Mouse (Mus musculus): ENCODE measurements around the gene Nos2. TPM values are rescaled to one million over a fixed set of nuclear protein-coding genes. Genes with fewer than 3 reads are reported as not detected.
"Not testable (repeated sequence)": the region's sequence is repeated elsewhere in the genome, so short reads cannot be mapped to it uniquely, and the experiment has no call there.

The Nos2 gene
- polyA plus RNA-seq, 1 experiment = 0.06 TPM

DNA sequence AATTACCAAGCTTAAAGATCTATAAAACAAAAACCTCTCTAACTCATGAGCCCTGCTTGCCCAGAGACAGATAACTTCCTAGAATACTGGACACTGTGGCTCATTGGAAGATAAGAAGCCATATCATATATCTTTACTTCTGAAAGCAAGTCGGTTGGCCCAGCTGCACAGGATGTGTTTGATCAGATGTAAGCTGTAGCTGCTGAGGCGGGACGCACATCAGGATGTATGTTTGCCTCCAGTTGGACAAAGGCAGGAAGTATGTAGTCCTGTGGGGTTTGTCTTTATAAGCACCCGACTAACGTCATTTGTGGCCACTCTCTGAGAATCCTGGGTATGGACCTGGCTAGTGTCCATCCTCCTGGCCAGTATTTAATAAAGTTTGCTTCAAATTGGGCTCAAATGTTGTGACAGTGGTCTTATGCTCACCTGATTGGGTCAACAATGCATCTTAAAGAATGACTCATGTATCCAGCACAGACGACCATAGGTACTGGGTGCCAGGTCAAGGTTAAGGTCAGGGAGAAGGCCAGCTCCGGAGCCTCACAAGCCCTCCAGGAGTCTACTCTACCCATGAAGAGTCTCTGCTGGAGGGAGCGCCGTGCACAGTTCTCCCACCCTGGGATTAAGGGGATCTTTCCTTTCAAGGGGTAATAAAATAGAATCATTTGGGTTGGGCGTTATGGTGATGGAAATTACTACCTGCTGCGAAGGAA, 82.6 kb downstream of the Nos2 start:
- Histone ChIP-seq H3K27me3 (replicated peaks) (no peaks in the 10 kb centered on the region), H3K36me3 (replicated peaks; ENCODE audit: low read length) (no peaks in the 10 kb centered on the region), H3K9me3 (0 out of 2 replicates have a peak, but pooled peaks cover under 1% of the 10 kb centered on the region), H3K4me1 (peaks cover 55% of the 10 kb centered on the region), H3K4me3 (replicated peaks) (peak overlapping the region; percentile 78)
- TF ChIP-seq FLI1 (IDR thresholded peaks at IDR 0.05; ENCODE audit: low read length) = no peak

DNA sequence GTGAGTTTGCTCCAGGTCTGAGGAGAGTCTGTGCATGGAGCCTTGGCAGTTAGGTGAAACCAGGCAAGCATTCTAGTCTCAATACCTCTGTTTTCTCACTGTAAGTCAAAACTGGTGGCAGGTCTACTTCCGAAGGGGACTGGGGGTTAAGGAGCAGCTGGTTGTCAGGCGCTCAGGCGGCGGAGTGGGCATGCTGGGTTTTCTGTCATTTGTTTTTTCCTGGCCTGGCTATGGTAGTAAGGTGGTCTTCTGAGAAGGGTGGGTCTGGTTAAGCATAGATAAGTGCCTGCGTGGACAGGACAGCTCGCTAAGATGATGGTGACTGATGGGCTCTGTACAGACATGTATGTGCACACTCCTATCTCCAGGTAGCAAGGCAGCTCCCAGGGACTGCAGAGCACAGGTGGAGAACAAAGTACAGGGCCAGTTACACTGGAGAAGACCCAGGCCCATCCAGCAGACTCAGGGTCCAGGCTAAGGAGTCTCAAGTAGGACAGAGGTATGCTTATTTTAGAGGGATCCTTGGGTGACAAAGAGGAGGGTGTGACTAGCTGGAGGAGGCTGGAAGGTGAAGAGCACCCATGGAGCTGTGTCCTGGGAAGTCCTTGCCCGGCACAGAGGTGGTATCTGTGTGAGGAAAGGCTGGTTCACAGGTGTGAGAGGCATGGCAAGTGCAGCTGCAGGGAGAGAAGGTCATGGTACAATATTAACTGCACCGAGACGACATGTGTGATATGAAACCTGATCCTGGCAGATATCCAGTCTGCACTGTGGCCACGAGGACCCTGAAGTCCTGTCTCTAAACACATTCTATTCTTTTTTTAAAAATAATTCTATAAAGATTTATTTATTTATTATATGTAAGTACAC, 83.4 kb downstream of the Nos2 start:
- TF ChIP-seq GATA1 (IDR thresholded peaks at IDR 0.05; ENCODE audit: borderline replicate concordance, low read length) (no peak), FLI1 (IDR thresholded peaks at IDR 0.05; ENCODE audit: low read length) (no peak)
- peaks cover 62% of the 10 kb centered on the region for H3K4me1 ChIP-seq

DNA sequence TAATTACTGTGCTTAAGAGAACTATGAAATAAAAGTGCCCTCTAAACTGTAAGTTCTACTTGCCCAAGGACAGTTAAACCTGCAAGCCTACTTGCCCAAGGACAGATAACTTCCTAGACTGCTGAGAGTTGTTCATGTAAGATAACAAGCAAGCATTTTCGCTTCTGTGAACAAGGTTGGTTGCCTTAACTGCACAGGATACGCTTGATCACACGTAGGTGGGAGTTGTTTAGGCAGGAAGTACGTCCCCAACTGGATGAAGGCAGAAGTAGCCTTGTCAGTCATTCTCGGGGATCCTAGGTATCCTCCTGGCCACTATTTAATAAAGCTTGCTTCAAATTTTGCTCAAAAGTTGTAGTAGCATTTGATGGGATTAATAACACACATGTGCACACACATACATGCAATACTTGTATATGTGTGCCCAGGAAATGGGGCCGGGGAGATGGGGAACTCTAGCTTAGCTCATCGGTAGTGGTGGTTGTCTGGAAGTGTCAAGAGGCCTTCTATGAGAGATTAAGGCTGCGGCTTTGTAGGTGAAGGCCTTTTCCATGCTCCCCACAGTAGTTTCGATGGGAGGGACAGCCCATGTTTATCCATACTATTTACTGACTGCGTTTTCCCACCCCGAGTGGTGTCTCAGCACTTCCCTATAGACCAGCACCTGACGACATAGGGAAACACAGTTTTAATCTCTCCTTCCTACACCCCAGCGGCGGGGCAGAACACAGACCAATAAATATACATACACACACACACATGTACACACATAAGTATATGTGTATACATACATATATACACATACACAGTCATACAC, 85.2 kb downstream of the Nos2 start:
- no peak overlapping the region for H3K4me3 ChIP-seq (replicated peaks)

More for the DNA sequence above, 83.4 kb downstream of the Nos2 start:
- Histone ChIP-seq H3K9me3 (no peaks in the 10 kb centered on the region), H3K4me3 (replicated peaks) (no peak overlapping the region), H3K36me3 (replicated peaks; ENCODE audit: low read length) (no peaks in the 10 kb centered on the region), H3K27me3 (replicated peaks) (no peaks in the 10 kb centered on the region)

DNA sequence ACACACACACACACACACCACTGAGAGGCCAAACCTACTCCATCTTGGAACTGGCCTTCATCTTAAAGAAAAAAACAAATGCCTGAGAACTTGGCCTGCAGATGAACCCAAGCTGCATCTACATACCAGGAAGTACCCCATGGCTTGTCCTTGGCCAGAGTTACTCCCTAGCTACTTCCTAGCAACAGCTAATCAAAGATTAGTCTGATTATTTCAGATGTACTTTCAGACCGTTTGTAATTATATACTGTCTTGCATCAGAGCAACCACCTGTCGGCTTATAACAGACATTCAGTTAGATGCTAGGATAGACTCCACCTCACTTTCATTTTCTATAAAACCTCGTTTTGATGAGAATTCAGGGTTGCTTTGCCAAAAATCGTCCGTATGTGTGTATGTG, 85.8 kb downstream of the Nos2 start:
- Histone ChIP-seq H3K9me3 (no peaks in the 10 kb centered on the region), H3K4me1 (peaks cover 62% of the 10 kb centered on the region), H3K36me3 (replicated peaks; ENCODE audit: low read length) (no peaks in the 10 kb centered on the region), H3K4me3 (replicated peaks) (no peak overlapping the region), H3K27me3 (replicated peaks) (no peaks in the 10 kb centered on the region)
- TF ChIP-seq GATA1 (IDR thresholded peaks at IDR 0.05; ENCODE audit: borderline replicate concordance, low read length) (no peak), FLI1 (IDR thresholded peaks at IDR 0.05; ENCODE audit: low read length) (no peak)

More for the DNA sequence above, 85.2 kb downstream of the Nos2 start:
- Histone ChIP-seq H3K4me1 (peaks cover 62% of the 10 kb centered on the region), H3K9me3 (no peaks in the 10 kb centered on the region), H3K27me3 (replicated peaks) (no peaks in the 10 kb centered on the region), H3K36me3 (replicated peaks; ENCODE audit: low read length) (no peaks in the 10 kb centered on the region)
- TF ChIP-seq FLI1 (IDR thresholded peaks at IDR 0.05; ENCODE audit: low read length) = no peak

DNA sequence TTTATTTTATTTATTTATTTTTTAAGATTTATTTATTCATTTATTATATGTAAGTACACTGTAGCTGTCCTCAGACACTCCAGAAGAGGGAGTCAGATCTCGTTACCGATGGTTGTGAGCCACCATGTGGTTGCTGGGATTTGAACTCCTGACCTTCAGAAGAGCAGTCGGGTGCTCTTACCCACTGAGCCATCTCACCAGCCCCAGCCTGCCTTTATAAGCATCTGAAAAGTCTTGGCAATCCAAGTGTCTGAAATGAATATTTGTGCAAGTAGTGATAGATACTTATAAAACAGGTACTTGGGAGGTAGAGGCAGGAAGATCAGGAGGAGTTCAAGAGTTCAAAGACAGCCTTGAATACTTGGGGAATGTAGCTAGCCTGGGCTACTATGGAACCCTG, 86.8 kb downstream of the Nos2 start:
- not testable (repeated sequence) for H3K4me3 ChIP-seq (replicated peaks); H3K9me3 ChIP-seq; H3K36me3 ChIP-seq (replicated peaks; ENCODE audit: low read length); H3K27me3 ChIP-seq (replicated peaks)
- H3K4me1 ChIP-seq = peaks cover 53% of the 10 kb centered on the region

DNA sequence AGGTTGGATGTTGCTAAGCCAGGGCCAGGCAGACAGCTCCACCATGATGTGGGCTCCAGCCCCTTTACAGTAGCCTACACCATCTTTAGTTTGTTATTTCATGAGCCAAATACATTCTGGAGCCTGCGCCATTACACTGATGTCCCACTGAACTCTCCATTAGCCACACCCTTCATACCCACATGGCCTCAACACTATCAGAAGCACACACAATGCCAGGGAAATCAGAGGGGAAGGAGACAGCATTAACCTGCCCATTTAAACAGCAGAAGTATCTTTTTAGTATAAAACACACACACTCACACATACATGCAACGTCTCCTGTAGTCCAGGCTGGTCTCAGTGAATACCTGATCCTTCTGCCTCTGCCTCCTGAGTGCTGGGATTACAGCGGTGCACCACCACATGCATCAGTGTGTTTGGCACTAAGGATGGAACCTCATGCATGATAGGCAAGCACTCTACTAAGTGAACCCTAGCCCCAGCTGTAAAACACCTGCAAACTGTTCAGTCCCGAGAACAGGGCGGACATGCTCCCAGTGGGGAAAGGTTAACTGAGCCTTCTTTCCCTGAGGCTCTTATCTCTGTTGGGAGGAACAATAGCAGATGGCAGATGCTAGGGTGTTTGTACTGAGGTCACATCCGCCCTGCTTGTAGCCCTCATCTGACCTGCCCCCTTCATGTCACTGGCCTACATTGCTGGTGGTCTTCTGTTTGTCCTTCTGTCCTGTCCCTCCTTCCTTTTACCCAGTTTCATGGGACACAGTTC, 87.6 kb downstream of the Nos2 start:
- H3K9me3 ChIP-seq = peaks cover 8% of the 10 kb centered on the region
- no peaks in the 10 kb centered on the region for H3K27me3 ChIP-seq (replicated peaks)
- H3K4me1 ChIP-seq = peaks cover 45% of the 10 kb centered on the region
- no peak for TF ChIP-seq FLI1 (IDR thresholded peaks at IDR 0.05; ENCODE audit: low read length)
- TF ChIP-seq GATA1 (IDR thresholded peaks at IDR 0.05; ENCODE audit: borderline replicate concordance, low read length) = no peak
- peaks cover 16% of the 10 kb centered on the region for H3K36me3 ChIP-seq (replicated peaks; ENCODE audit: low read length)
- no peak overlapping the region for H3K4me3 ChIP-seq (replicated peaks)

DNA sequence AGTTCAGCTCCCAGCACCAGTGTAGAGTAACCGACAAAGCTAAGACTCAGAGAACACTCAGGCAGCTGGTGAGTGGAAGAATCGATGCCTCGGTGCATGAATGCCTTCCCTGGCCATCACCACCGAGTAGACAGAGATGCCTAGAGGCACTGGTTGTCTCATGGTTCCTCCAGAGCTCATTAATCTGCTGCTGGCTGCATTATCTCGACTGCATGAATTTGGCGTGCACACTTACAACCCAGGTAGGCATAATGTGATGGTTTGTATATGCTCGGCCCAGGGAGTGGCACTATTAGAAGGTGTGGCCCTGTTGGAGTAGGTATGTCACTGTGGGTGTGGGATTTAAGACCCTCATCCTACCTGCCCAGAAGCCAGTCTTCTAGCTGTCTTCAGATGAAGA, 88.3 kb downstream of the Nos2 start:
- TF ChIP-seq GATA1 (IDR thresholded peaks at IDR 0.05; ENCODE audit: borderline replicate concordance, low read length) (no peak), FLI1 (IDR thresholded peaks at IDR 0.05; ENCODE audit: low read length) (no peak)
- Histone ChIP-seq H3K27me3 (replicated peaks) (no peaks in the 10 kb centered on the region), H3K36me3 (replicated peaks; ENCODE audit: low read length) (peaks cover 23% of the 10 kb centered on the region), H3K4me1 (peaks cover 42% of the 10 kb centered on the region), H3K9me3 (peaks cover 14% of the 10 kb centered on the region), H3K4me3 (replicated peaks) (no peak overlapping the region)

Other genes starting within 250 kb of the Nos2 start
- 18.4 and 67.9 TPM in 2 replicates for gene Nlk, start 223.4 kb upstream of the Nos2 start, polyA plus RNA-seq (2012; ENCODE audit: insufficient read depth, low replicate concordance)
- gene Ccnq, start 169.1 kb upstream of the Nos2 start, polyA plus RNA-seq (2012; ENCODE audit: insufficient read depth, low replicate concordance) = 17.5 and 51.3 TPM in 2 replicates
- 62.0 and 120 TPM in 2 replicates for gene Lyrm9, start 94.2 kb upstream of the Nos2 start, polyA plus RNA-seq (2012; ENCODE audit: insufficient read depth, low replicate concordance)
- 29.7 and 38.1 TPM in 2 replicates for gene Lgals9, start 64.2 kb downstream of the Nos2 start, polyA plus RNA-seq (2012; ENCODE audit: insufficient read depth, low replicate concordance)
- 46.5 and 208 TPM in 2 replicates for gene Ksr1, start 225.6 kb downstream of the Nos2 start, polyA plus RNA-seq (2012; ENCODE audit: insufficient read depth, low replicate concordance)